Mouse (Mus musculus) intestine, embryonic 15.5 days (tissue): ENCODE data around the gene Higd2a. TPM values are rescaled to one million over a fixed set of nuclear protein-coding genes. Genes with fewer than 3 reads are reported as not detected.

Experiments used
- polyA plus RNA-seq: library from polyadenylated mRNA; unstranded; fragments of >200 nt; fragmentation: Nextera tagmentation; extraction: Ambion mirVana; gene quantifications from 2 replicates; pipeline ENCODE4 v1.2.1, GENCODE M21; 2015

Higd2a gene
- polyA plus RNA-seq, 1 experiment from 2014 or later, result 239 TPM

Other genes starting within 250 kb of the Higd2a start
- gene Cplx2, start 218.9 kb upstream of the Higd2a start, polyA plus RNA-seq, result 3.2 and 3.4 TPM in 2 replicates
- gene Thoc3, start 121.4 kb upstream of the Higd2a start, polyA plus RNA-seq, result 100 and 101 TPM in 2 replicates
- gene Simc1, start 86.4 kb upstream of the Higd2a start, polyA plus RNA-seq, result 6.3 and 6.9 TPM in 2 replicates
- 107 and 110 TPM in 2 replicates for gene 4833439L19Rik, start 24.8 kb upstream of the Higd2a start, polyA plus RNA-seq
- 21.7 and 25.2 TPM in 2 replicates for gene Arl10, start 15.2 kb upstream of the Higd2a start, polyA plus RNA-seq
- gene Nop16, start 117 bp upstream of the Higd2a start, polyA plus RNA-seq, result 86.1 and 93.9 TPM in 2 replicates
- gene Cltb, start 21.1 kb downstream of the Higd2a start, polyA plus RNA-seq, result 76.9 and 78.6 TPM in 2 replicates
- gene Faf2, start 31.6 kb downstream of the Higd2a start, polyA plus RNA-seq, result 67.5 and 68.5 TPM in 2 replicates
- gene Rnf44, start 103.7 kb downstream of the Higd2a start, polyA plus RNA-seq, result 77.9 and 78.3 TPM in 2 replicates
- 32.2 and 37.2 TPM in 2 replicates for gene Cdhr2, start 111.3 kb downstream of the Higd2a start, polyA plus RNA-seq
- gene Gprin1, start 159.7 kb downstream of the Higd2a start, polyA plus RNA-seq, result 0.53 and 0.82 TPM in 2 replicates
- 0.24 and 0.42 TPM in 2 replicates for gene Sncb, start 176.4 kb downstream of the Higd2a start, polyA plus RNA-seq
- not detected in 2 replicates for gene Eif4e1b, start 193.8 kb downstream of the Higd2a start, polyA plus RNA-seq
- gene Tspan17, start 199.2 kb downstream of the Higd2a start, polyA plus RNA-seq, result 13.9 TPM in 2 replicates